Mouse (Mus musculus): ENCODE data around the gene Gm20708. TPM values are rescaled to one million over a fixed set of nuclear protein-coding genes. Genes with fewer than 3 reads are reported as not detected.

The Gm20708 gene
- polyA plus RNA-seq, 1 experiment = 0.35 TPM

GRCm38 (mm10) chr11:117821868-117822267 lies 12.4 kb downstream of the Gm20708 start:
- H3ac ChIP-seq (ENCODE audit: control insufficient read depth, insufficient read length) = no peak overlapping the region
- no peaks in the 10 kb centered on the region for H3K27me3 ChIP-seq (ENCODE audit: control insufficient read depth, insufficient read depth, insufficient read length)
- H3K79me2 ChIP-seq (ENCODE audit: control insufficient read depth, insufficient read depth) = peaks cover 58% of the 10 kb centered on the region
- TF ChIP-seq POLR2AphosphoS2 (IDR thresholded peaks at IDR 0.05; ENCODE audit: insufficient read length, low read depth) = peak; percentile 65
- TF ChIP-seq MYOG (IDR thresholded peaks at IDR 0.05; ENCODE audit: control insufficient read depth in 1 of 3, insufficient read depth in 1 of 3, insufficient read length in 2 of 3, low read depth in 2 of 3) = no peak
- no peak for TF ChIP-seq TCF3 (IDR thresholded peaks at IDR 0.05; ENCODE audit: insufficient read length, low read depth)
- peak overlapping the region; percentile 94 for H3K4me2 ChIP-seq (ENCODE audit: low read depth)
- peaks cover 24% of the 10 kb centered on the region for H3K36me3 ChIP-seq (ENCODE audit: control insufficient read depth, insufficient read depth)
- H3K4me3 ChIP-seq = no peak overlapping the region

GRCm38 (mm10) chr11:117822728-117823241 lies 13.3 kb downstream of the Gm20708 start:
- H3K79me2 ChIP-seq (ENCODE audit: control insufficient read depth, insufficient read depth) = peaks cover 49% of the 10 kb centered on the region
- H3K27me3 ChIP-seq (ENCODE audit: control insufficient read depth, insufficient read depth, insufficient read length) = no peaks in the 10 kb centered on the region
- TF ChIP-seq POLR2AphosphoS2 (IDR thresholded peaks at IDR 0.05; ENCODE audit: insufficient read length, low read depth) = peak; percentile 61
- TF ChIP-seq SRF (IDR thresholded peaks at IDR 0.05; ENCODE audit: control insufficient read depth, insufficient read length, low read depth) = no peak
- peak; percentile 29 for TF ChIP-seq POLR2A (IDR thresholded peaks at IDR 0.05; ENCODE audit: insufficient read length, low read depth)
- TF ChIP-seq TCF3 (IDR thresholded peaks at IDR 0.05; ENCODE audit: insufficient read length, low read depth) = no peak
- no peak overlapping the region for H3K4me3 ChIP-seq
- peaks cover 17% of the 10 kb centered on the region for H3K36me3 ChIP-seq (ENCODE audit: control insufficient read depth, insufficient read depth)
- H3K4me2 ChIP-seq (ENCODE audit: low read depth) = peak overlapping the region; percentile 94
- H3ac ChIP-seq (ENCODE audit: control insufficient read depth, insufficient read length) = no peak overlapping the region

- H3K79me2 ChIP-seq (ENCODE audit: control insufficient read depth, insufficient read depth) = peaks cover 44% of the 10 kb centered on the region
- no peak for TF ChIP-seq CEBPB (IDR thresholded peaks at IDR 0.05; ENCODE audit: insufficient read depth, poor library complexity, severe bottlenecking)
- TF ChIP-seq TCF12 (IDR thresholded peaks at IDR 0.05; ENCODE audit: insufficient read depth, poor library complexity, severe bottlenecking) = no peak
- TF ChIP-seq MYOG (IDR thresholded peaks at IDR 0.05; ENCODE audit: control insufficient read depth in 1 of 3, insufficient read depth in 1 of 3, insufficient read length in 2 of 3, low read depth in 2 of 3) = no peak
- TF ChIP-seq TCF3 (IDR thresholded peaks at IDR 0.05; ENCODE audit: insufficient read length, low read depth) = no peak
- no peak for TF ChIP-seq MAX (IDR thresholded peaks at IDR 0.05; ENCODE audit: low read depth)
- TF ChIP-seq REST (IDR thresholded peaks at IDR 0.05; ENCODE audit: insufficient read depth, insufficient read length) = no peak
- no peak for TF ChIP-seq MYOD1 (IDR thresholded peaks at IDR 0.05; ENCODE audit: control insufficient read depth in 1 of 3, insufficient read length in 2 of 3, low read depth in 2 of 3)
- TF ChIP-seq POLR2A (IDR thresholded peaks at IDR 0.05; ENCODE audit: insufficient read length, low read depth) = no peak
- no peak for TF ChIP-seq E2F4 (IDR thresholded peaks at IDR 0.05; ENCODE audit: insufficient read depth)
- TF ChIP-seq POLR2AphosphoS2 (IDR thresholded peaks at IDR 0.05; ENCODE audit: insufficient read length, low read depth) = no peak
- TF ChIP-seq SRF (IDR thresholded peaks at IDR 0.05; ENCODE audit: control insufficient read depth, insufficient read length, low read depth) = no peak
- TF ChIP-seq USF1 (IDR thresholded peaks at IDR 0.05; ENCODE audit: low read depth) = no peak
- peaks cover 11% of the 10 kb centered on the region for H3K36me3 ChIP-seq (ENCODE audit: control insufficient read depth, insufficient read depth)
- H3ac ChIP-seq (ENCODE audit: control insufficient read depth, insufficient read length) = no peak overlapping the region
- no peaks in the 10 kb centered on the region for H3K27me3 ChIP-seq (ENCODE audit: control insufficient read depth, insufficient read depth, insufficient read length)
- peak overlapping the region; percentile 94 for H3K4me2 ChIP-seq (ENCODE audit: low read depth)
- peak overlapping the region; percentile 45 for H3K4me3 ChIP-seq
Measured at GRCm38 (mm10) chr11:117823411-117823810, 13.9 kb downstream of the Gm20708 start.

GRCm38 (mm10) chr11:117824060-117824969 lies 14.8 kb downstream of the Gm20708 start:
- Histone ChIP-seq H3K4me2 (ENCODE audit: low read depth) (peak overlapping the region; percentile 94), H3K4me3 (peak overlapping the region; percentile 45)
- TF ChIP-seq TCF3 (IDR thresholded peaks at IDR 0.05; ENCODE audit: insufficient read length, low read depth) (no peak), TCF12 (IDR thresholded peaks at IDR 0.05; ENCODE audit: insufficient read depth, poor library complexity, severe bottlenecking) (no peak), POLR2AphosphoS2 (IDR thresholded peaks at IDR 0.05; ENCODE audit: insufficient read length, low read depth) (peak; percentile 57), MYOG (IDR thresholded peaks at IDR 0.05; ENCODE audit: control insufficient read depth in 1 of 3, insufficient read depth in 1 of 3, insufficient read length in 2 of 3, low read depth in 2 of 3) (no peak), SRF (IDR thresholded peaks at IDR 0.05; ENCODE audit: control insufficient read depth, insufficient read length, low read depth) (no peak), POLR2A (IDR thresholded peaks at IDR 0.05; ENCODE audit: insufficient read length, low read depth) (peak; percentile 25), CEBPB (IDR thresholded peaks at IDR 0.05; ENCODE audit: insufficient read depth, poor library complexity, severe bottlenecking) (no peak), MAX (IDR thresholded peaks at IDR 0.05; ENCODE audit: low read depth) (no peak), MYOD1 (IDR thresholded peaks at IDR 0.05; ENCODE audit: control insufficient read depth in 1 of 3, insufficient read length in 2 of 3, low read depth in 2 of 3) (peak in 1 of 3 experiments; percentile 13)

More at GRCm38 (mm10) chr11:117824060-117824969, 14.8 kb downstream of the Gm20708 start:
- peaks cover 36% of the 10 kb centered on the region for H3K79me2 ChIP-seq (ENCODE audit: control insufficient read depth, insufficient read depth)
- no peaks in the 10 kb centered on the region for H3K27me3 ChIP-seq (ENCODE audit: control insufficient read depth, insufficient read depth, insufficient read length)
- H3ac ChIP-seq (ENCODE audit: control insufficient read depth, insufficient read length) = no peak overlapping the region
- peaks cover 7% of the 10 kb centered on the region for H3K36me3 ChIP-seq (ENCODE audit: control insufficient read depth, insufficient read depth)
